Mouse (Mus musculus): ENCODE data around the gene Olig2. TPM values are rescaled to one million over a fixed set of nuclear protein-coding genes. Genes with fewer than 3 reads are reported as not detected.

Gene Olig2
- total and polyA plus RNA-seq, 3 experiments, result not detected

DNA sequence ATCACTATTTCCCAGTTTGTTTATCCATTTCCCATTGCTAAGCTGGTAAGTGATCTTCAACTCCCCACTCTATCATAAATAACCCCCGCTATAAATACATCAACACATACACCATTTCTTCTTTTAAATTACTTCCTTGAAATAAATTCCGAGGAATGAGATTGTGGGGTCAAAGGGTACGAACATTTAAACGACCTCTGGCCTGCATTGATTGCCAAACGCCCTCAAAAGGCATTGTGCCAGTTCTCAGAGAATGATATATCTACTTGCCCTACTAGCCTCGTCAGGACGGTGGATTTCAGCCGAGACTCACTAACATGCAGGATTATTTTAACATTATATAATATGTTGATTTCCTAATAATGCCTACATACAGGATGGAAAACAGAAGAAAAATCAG, 38.2 kb upstream of the Olig2 start:
- Histone ChIP-seq H3K36me3 (replicated peaks in 1 of 2; ENCODE audit: control insufficient read depth in 1 of 2, insufficient read depth in 1 of 2, low read length in 1 of 2) (no peaks in the 10 kb centered on the region), H3K79me2 (replicated peaks; ENCODE audit: control insufficient read depth, extremely low read depth, insufficient read depth, poor library complexity, severe bottlenecking) (no peaks in the 10 kb centered on the region), H3K4me2 (ENCODE audit: insufficient read depth, low read depth, poor library complexity, severe bottlenecking) (no peak overlapping the region), H3K27ac (ENCODE audit: insufficient read depth, low read depth) (no peak overlapping the region), H3K4me3 (replicated peaks in 1 of 3; ENCODE audit: low read depth in 2 of 3, low read length in 2 of 3, poor library complexity in 1 of 3) (no peak overlapping the region), H3K9ac (ENCODE audit: insufficient read depth, low read depth) (no peak overlapping the region), H3K4me1 (ENCODE audit: control insufficient read depth in 1 of 2, insufficient read depth in 2 of 2) (peaks cover 13 to 17% of the 10 kb centered on the region in 2 experiments), H3K27me3 (replicated peaks) (peaks cover 6% of the 10 kb centered on the region), H3K9me3 (replicated peaks; ENCODE audit: low read length) (no peaks in the 10 kb centered on the region)
- in situ Hi-C loops (cut with MboI; ENCODE audit: low pct_ligation_motif_present, low pct_unique_long_range_greater_than_20kb, low sequenced_read_pairs), result no loop called here
- dilution Hi-C loops (cut with MboI; ENCODE audit: extremely low pct_ligation_motif_present, extremely low pct_unique_long_range_greater_than_20kb, low sequenced_read_pairs), result no loop called here
- TF ChIP-seq RAD21 (IDR thresholded peaks at IDR 0.05; ENCODE audit: low read depth, low read length), result no peak
- no peak for TF ChIP-seq ZC3H11A (IDR thresholded peaks at IDR 0.05; ENCODE audit: low read depth, low read length)
- TF ChIP-seq CHD2 (IDR thresholded peaks at IDR 0.05; ENCODE audit: low read length), result no peak
- no peak for TF ChIP-seq MAZ (IDR thresholded peaks at IDR 0.05; ENCODE audit: low read depth, low read length)
- TF ChIP-seq EP300 (IDR thresholded peaks at IDR 0.05; ENCODE audit: low read length), result no peak
- no peak for TF ChIP-seq CHD1 (IDR thresholded peaks at IDR 0.05; ENCODE audit: low read depth, low read length)
- no peak for TF ChIP-seq TCF12 (IDR thresholded peaks at IDR 0.05; ENCODE audit: low read depth, low read length)
- no peak for TF ChIP-seq TBP (conservative IDR thresholded peaks at IDR 0.05; ENCODE audit: low read depth, low read length)
- no peak for TF ChIP-seq KAT2A (IDR thresholded peaks at IDR 0.05; ENCODE audit: insufficient replicate concordance, low read length)
- TF ChIP-seq MXI1 (IDR thresholded peaks at IDR 0.05; ENCODE audit: low read depth, low read length), result no peak
- no peak for TF ChIP-seq ELF1 (IDR thresholded peaks at IDR 0.05; ENCODE audit: low read depth, low read length)
- TF ChIP-seq POLR2AphosphoS2 (IDR thresholded peaks at IDR 0.05; ENCODE audit: low read depth, low read length), result no peak
- TF ChIP-seq SMC3 (IDR thresholded peaks at IDR 0.05; ENCODE audit: low read depth, low read length), result no peak
- no peak for TF ChIP-seq MEF2A (IDR thresholded peaks at IDR 0.05; ENCODE audit: borderline replicate concordance, low read depth, low read length)
- no peak for TF ChIP-seq E2F4 (IDR thresholded peaks at IDR 0.05; ENCODE audit: insufficient replicate concordance, low read depth, low read length)
- no peak for TF ChIP-seq ZMIZ1 (IDR thresholded peaks at IDR 0.05; ENCODE audit: low read depth, low read length)
- no peak for DNase-seq (ENCODE audit: extremely low read depth)

DNA sequence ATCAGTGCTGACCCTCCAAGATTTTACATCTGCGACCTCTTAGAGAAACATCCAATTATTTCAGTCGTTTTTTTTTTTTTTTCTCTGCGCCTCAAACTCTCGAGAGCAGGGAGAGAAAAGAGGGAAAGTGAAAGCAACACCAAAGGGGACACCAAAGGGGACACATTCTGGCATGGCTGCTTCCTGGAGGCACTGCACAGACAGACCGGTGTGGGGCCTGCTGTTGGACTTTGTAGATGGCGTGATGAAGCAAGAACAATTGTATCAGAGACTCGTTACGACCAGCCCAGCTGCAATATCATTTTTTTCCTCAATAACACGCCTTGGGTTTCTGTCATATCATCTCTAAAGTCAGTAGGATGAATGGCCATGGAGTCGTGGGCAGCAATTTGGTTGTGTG, 37.6 kb upstream of the Olig2 start:
- Histone ChIP-seq H3K36me3 (replicated peaks in 1 of 2; ENCODE audit: control insufficient read depth in 1 of 2, insufficient read depth in 1 of 2, low read length in 1 of 2) (no peaks in the 10 kb centered on the region), H3K4me1 (ENCODE audit: control insufficient read depth in 1 of 2, insufficient read depth in 2 of 2) (peaks cover 13 to 17% of the 10 kb centered on the region in 2 experiments), H3K9ac (ENCODE audit: insufficient read depth, low read depth) (no peak overlapping the region), H3K27ac (ENCODE audit: insufficient read depth, low read depth) (no peak overlapping the region), H3K4me3 (replicated peaks in 1 of 3; ENCODE audit: low read depth in 2 of 3, low read length in 2 of 3, poor library complexity in 1 of 3) (no peak overlapping the region), H3K79me2 (replicated peaks; ENCODE audit: control insufficient read depth, extremely low read depth, insufficient read depth, poor library complexity, severe bottlenecking) (no peaks in the 10 kb centered on the region), H3K9me3 (replicated peaks; ENCODE audit: low read length) (no peaks in the 10 kb centered on the region), H3K4me2 (ENCODE audit: insufficient read depth, low read depth, poor library complexity, severe bottlenecking) (no peak overlapping the region), H3K27me3 (replicated peaks) (peaks cover 6% of the 10 kb centered on the region)
- TF ChIP-seq POLR2AphosphoS2 (IDR thresholded peaks at IDR 0.05; ENCODE audit: low read depth, low read length) (no peak), KAT2A (IDR thresholded peaks at IDR 0.05; ENCODE audit: insufficient replicate concordance, low read length) (no peak), USF1 (IDR thresholded peaks at IDR 0.05; ENCODE audit: low read depth, low read length) (no peak), MEF2A (IDR thresholded peaks at IDR 0.05; ENCODE audit: borderline replicate concordance, low read depth, low read length) (no peak), E2F4 (IDR thresholded peaks at IDR 0.05; ENCODE audit: insufficient replicate concordance, low read depth, low read length) (no peak), RCOR1 (conservative IDR thresholded peaks at IDR 0.05; ENCODE audit: low read depth, low read length) (no peak)
- dilution Hi-C loops (cut with MboI; ENCODE audit: extremely low pct_ligation_motif_present, extremely low pct_unique_long_range_greater_than_20kb, low sequenced_read_pairs), result no loop called here
- in situ Hi-C loops (cut with MboI; ENCODE audit: low pct_ligation_motif_present, low pct_unique_long_range_greater_than_20kb, low sequenced_read_pairs), result no loop called here
- no peak for DNase-seq (ENCODE audit: extremely low read depth)
